Mouse (Mus musculus): ENCODE data around the gene Sox6.

- no peak for TF ChIP-seq CHD2 (IDR thresholded peaks at IDR 0.05; ENCODE audit: low read depth, low read length)
- TF ChIP-seq HCFC1 (IDR thresholded peaks at IDR 0.05; ENCODE audit: borderline replicate concordance, insufficient read depth, low read length): no peak
- no peak for TF ChIP-seq ZNF384 (IDR thresholded peaks at IDR 0.05; ENCODE audit: low read depth, low read length)
These were observed 101.7 kb downstream of the Sox6 start for GRCm38 (mm10) chr7:115936908-115937307.
